Mouse (Mus musculus): ENCODE measurements around the gene Polr3f. TPM values are rescaled to one million over a fixed set of nuclear protein-coding genes. Genes with fewer than 3 reads are reported as not detected.

Gene Polr3f
- 12.4 TPM for polyA plus RNA-seq (2014; fragmentation: Illumina TruSeq; extraction: RNeasy Lipid Tissue Mini Kit (QIAGEN cat#74804); ENCODE audit: low read depth, low replicate concordance)

GRCm38 (mm10) chr2:144526981-144527820 lies at the start of gene Polr3f, which contains the start of gene Dzank1:
Gene Polr3f, plus strand, starts transcription at chr2:144527718.
Gene Dzank1, minus strand, starts transcription at chr2:144527414.

GRCm38 (mm10) chr2:144550529-144550928 lies 23.0 kb downstream of the Polr3f start, which contains the start of gene Rbbp9:
Gene Rbbp9, minus strand, starts transcription at chr2:144550869.

GRCm38 (mm10) chr2:144555820-144556552 lies 28.5 kb downstream of the Polr3f start, which contains the start of gene Sec23b:
Gene Sec23b, plus strand, starts transcription at chr2:144556229.

Other genes with a start within 250 kb of the Polr3f start
- 2.9 TPM for gene Ovol2, start 195.6 kb upstream of the Polr3f start, polyA plus RNA-seq (2014; fragmentation: Illumina TruSeq; extraction: RNeasy Lipid Tissue Mini Kit (QIAGEN cat#74804); ENCODE audit: low read depth, low replicate concordance)
- gene Kat14, start 158.7 kb upstream of the Polr3f start, polyA plus RNA-seq (2014; fragmentation: Illumina TruSeq; extraction: RNeasy Lipid Tissue Mini Kit (QIAGEN cat#74804); ENCODE audit: low read depth, low replicate concordance), result 23.6 TPM
- gene Pet117, start 158.7 kb upstream of the Polr3f start, polyA plus RNA-seq (2014; fragmentation: Illumina TruSeq; extraction: RNeasy Lipid Tissue Mini Kit (QIAGEN cat#74804); ENCODE audit: low read depth, low replicate concordance), result not detected
- 3.2 TPM for gene Dzank1, start 304 bp upstream of the Polr3f start, polyA plus RNA-seq (2014; fragmentation: Illumina TruSeq; extraction: RNeasy Lipid Tissue Mini Kit (QIAGEN cat#74804); ENCODE audit: low read depth, low replicate concordance)
- gene Rbbp9, start 23.2 kb downstream of the Polr3f start, polyA plus RNA-seq (2014; fragmentation: Illumina TruSeq; extraction: RNeasy Lipid Tissue Mini Kit (QIAGEN cat#74804); ENCODE audit: low read depth, low replicate concordance), result 32.7 TPM
- 79.1 TPM for gene Sec23b, start 28.5 kb downstream of the Polr3f start, polyA plus RNA-seq (2014; fragmentation: Illumina TruSeq; extraction: RNeasy Lipid Tissue Mini Kit (QIAGEN cat#74804); ENCODE audit: low read depth, low replicate concordance)
- gene Smim26, start 66.3 kb downstream of the Polr3f start, polyA plus RNA-seq (2014; fragmentation: Illumina TruSeq; extraction: RNeasy Lipid Tissue Mini Kit (QIAGEN cat#74804); ENCODE audit: low read depth, low replicate concordance), result 42.8 TPM
- gene Dtd1, start 72.2 kb downstream of the Polr3f start, polyA plus RNA-seq (2014; fragmentation: Illumina TruSeq; extraction: RNeasy Lipid Tissue Mini Kit (QIAGEN cat#74804); ENCODE audit: low read depth, low replicate concordance), result 26.1 TPM

All from adipose tissue, adult 10 weeks (tissue).